Mouse (Mus musculus) layer of hippocampus, postnatal 14 days (tissue): Measurements from ENCODE around the gene Pdlim5. TPM values are rescaled to one million over a fixed set of nuclear protein-coding genes. Genes with fewer than 3 reads are reported as not detected.
"Not testable (repeated sequence)": the region's sequence is repeated elsewhere in the genome, so short reads cannot be mapped to it uniquely, and the experiment has no call there.

Experiments
- DNase-seq, 2 experiments: peaks; one replicate each; pipeline ENCODE4 v3.0.0; 2021 to 2022; ENCODE audit warnings: low spot score in 2 of 2, mixed read lengths in 1 of 2
- total RNA-seq, 2 experiments: library from RNA; stranded (reverse); gene quantifications; 2 replicates each; pipeline ENCODE4 v1.2.3; 2021

Gene Pdlim5
- total RNA-seq, 2 experiments from 2014 or later, result 25.2 to 28.7 TPM

DNA sequence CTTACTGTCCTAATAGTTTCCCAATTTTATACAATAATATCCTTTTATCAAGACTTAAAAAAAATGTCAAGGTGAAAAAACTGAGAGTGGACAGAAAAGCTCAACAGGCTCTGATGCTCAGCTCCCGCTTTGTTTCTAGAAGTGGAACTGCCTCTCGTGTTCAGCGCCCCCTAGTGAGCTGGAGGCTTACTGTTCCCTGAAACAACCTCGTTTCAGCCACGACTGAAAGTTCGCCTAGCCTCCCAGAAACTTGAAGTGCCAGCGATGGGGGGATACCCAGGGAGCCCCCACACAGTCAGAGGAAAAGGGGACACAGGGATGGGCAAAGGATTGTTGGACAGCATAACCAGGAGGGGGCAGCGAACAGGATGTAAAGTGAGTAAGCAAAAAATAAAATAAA lies 199.4 kb downstream of the Pdlim5 start:
- DNase-seq, result no peak

DNA sequence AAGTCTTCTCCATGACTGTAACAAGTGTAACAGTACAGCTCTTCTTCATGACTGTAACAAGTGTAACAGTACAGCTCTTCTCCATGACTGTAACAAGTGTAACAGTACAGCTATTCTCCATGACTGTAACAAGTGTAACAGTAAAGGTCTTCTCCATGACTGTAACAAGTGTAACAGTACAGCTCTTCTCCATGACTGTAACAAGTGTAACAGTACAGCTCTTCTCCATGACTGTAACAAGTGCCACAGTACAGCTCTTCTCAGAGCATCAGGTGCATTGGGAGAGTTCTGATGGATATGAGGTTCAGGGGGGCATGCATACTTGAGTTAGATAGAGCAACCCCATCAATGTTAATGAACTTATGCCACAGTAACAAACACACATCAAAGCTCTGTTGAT lies 203.9 kb downstream of the Pdlim5 start:
- DNase-seq, result not testable (repeated sequence)

Other genes with a start within 250 kb of the Pdlim5 start
- 10 to 100 TPM; 14.2 to 14.5 TPM for gene Bmpr1b, start 226.3 kb downstream of the Pdlim5 start, total RNA-seq
- 1 to 10 TPM; 1.3 to 1.5 TPM for gene Gbp5, start 98.3 kb upstream of the Pdlim5 start, total RNA-seq
- 1 to 10 TPM; 2.7 to 2.8 TPM for gene Gbp7, start 134.6 kb upstream of the Pdlim5 start, total RNA-seq
- 1 to 10 TPM; 3.0 to 3.9 TPM for gene Gbp3, start 164.3 kb upstream of the Pdlim5 start, total RNA-seq
- gene Gbp2b, start 199.2 kb upstream of the Pdlim5 start, total RNA-seq, result not detected
- 1 to 10 TPM in 1 of 2 experiments, under 1 TPM in 1; 0.79 to 1.8 TPM for gene Gbp2, start 224.9 kb upstream of the Pdlim5 start, total RNA-seq